Mouse (Mus musculus) liver, adult 10 weeks (tissue): ENCODE measurements around the gene Esyt1. TPM values are rescaled to one million over a fixed set of nuclear protein-coding genes. Genes with fewer than 3 reads are reported as not detected.

Experiments
- polyA plus RNA-seq: library from polyadenylated mRNA; stranded (reverse); fragments of 350-450 nt; fragmentation: Illumina TruSeq; extraction: RNeasy Lipid Tissue Mini Kit (QIAGEN cat#74804); gene quantifications from one replicate; pipeline ENCODE4 v1.2.3, GENCODE M21; 2014; ENCODE audit warnings: low read depth, low replicate concordance

Esyt1 gene
- 1.4 TPM for polyA plus RNA-seq

GRCm38 (mm10) chr10:128525671-128526308 lies at the start of gene Esyt1:
Gene Esyt1 (minus strand): TSS chr10:128525871.

GRCm38 (mm10) chr10:128565788-128566531 lies 40.3 kb upstream of the Esyt1 start, which contains the start of gene Pa2g4:
Gene Pa2g4 (minus strand): TSS chr10:128565987.

GRCm38 (mm10) chr10:128548947-128549681 lies 23.4 kb upstream of the Esyt1 start, which contains the start of gene Rpl41:
Gene Rpl41 (minus strand): TSS chr10:128549305.

GRCm38 (mm10) chr10:128547361-128548032 lies 21.8 kb upstream of the Esyt1 start, which contains the start of gene Zc3h10:
Gene Zc3h10 (minus strand): TSS chr10:128547774.

GRCm38 (mm10) chr10:128498590-128498989 lies 27.1 kb downstream of the Esyt1 start, which contains the start of gene Myl6b:
Gene Myl6b (minus strand): TSS chr10:128498685.

GRCm38 (mm10) chr10:128493695-128494666 lies 31.7 kb downstream of the Esyt1 start, which contains the start of gene Myl6:
Gene Myl6 (minus strand): TSS chr10:128494145.

Other genes with a start within 250 kb of the Esyt1 start
- not detected for gene Il23a, start 227.1 kb downstream of the Esyt1 start, polyA plus RNA-seq
- 6.5 TPM for gene Pan2, start 222.5 kb downstream of the Esyt1 start, polyA plus RNA-seq
- gene Cnpy2, start 203.4 kb downstream of the Esyt1 start, polyA plus RNA-seq, result 59.7 TPM
- 53.8 TPM for gene Cs, start 188.1 kb downstream of the Esyt1 start, polyA plus RNA-seq
- gene Coq10a, start 156.9 kb downstream of the Esyt1 start, polyA plus RNA-seq, result 18.8 TPM
- gene Ankrd52, start 148.8 kb downstream of the Esyt1 start, polyA plus RNA-seq, result 3.7 TPM
- gene Slc39a5, start 124.6 kb downstream of the Esyt1 start, polyA plus RNA-seq, result not detected
- gene Nabp2, start 114.4 kb downstream of the Esyt1 start, polyA plus RNA-seq, result 26.7 TPM
- 2.3 TPM for gene Rnf41, start 114.2 kb downstream of the Esyt1 start, polyA plus RNA-seq
- gene Smarcc2, start 66.6 kb downstream of the Esyt1 start, polyA plus RNA-seq, result 34.1 TPM
- gene Myl6, start 31.7 kb downstream of the Esyt1 start, polyA plus RNA-seq, result 58.1 TPM
- not detected for gene Myl6b, start 27.2 kb downstream of the Esyt1 start, polyA plus RNA-seq
- 0.85 TPM for gene Zc3h10, start 21.9 kb upstream of the Esyt1 start, polyA plus RNA-seq
- 17.9 TPM for gene Rpl41, start 23.4 kb upstream of the Esyt1 start, polyA plus RNA-seq
- gene Pa2g4, start 40.1 kb upstream of the Esyt1 start, polyA plus RNA-seq, result 57.7 TPM
- gene Erbb3, start 63.8 kb upstream of the Esyt1 start, polyA plus RNA-seq, result 51.1 TPM
- gene Rps26, start 100.9 kb upstream of the Esyt1 start, polyA plus RNA-seq, result 7.3 TPM
- gene Ikzf4, start 120.1 kb upstream of the Esyt1 start, polyA plus RNA-seq, result 0.13 TPM
- 75.1 TPM for gene Suox, start 148.2 kb upstream of the Esyt1 start, polyA plus RNA-seq
- 81.8 TPM for gene Rab5b, start 170.4 kb upstream of the Esyt1 start, polyA plus RNA-seq
- gene Pmel, start 178.3 kb upstream of the Esyt1 start, polyA plus RNA-seq, result not detected
- gene Cdk2, start 179.2 kb upstream of the Esyt1 start, polyA plus RNA-seq, result 5.6 TPM
- 5.1 TPM for gene Dgka, start 219.0 kb upstream of the Esyt1 start, polyA plus RNA-seq
- 2.5 TPM for gene Pym1, start 222.0 kb upstream of the Esyt1 start, polyA plus RNA-seq